Mouse (Mus musculus): ENCODE measurements around the gene Sh3pxd2b. TPM values are rescaled to one million over a fixed set of nuclear protein-coding genes. Genes with fewer than 3 reads are reported as not detected.
A peak's percentile ranks its signal among the peaks of the same experiment; 100 is the strongest.

The Sh3pxd2b gene
- total RNA-seq, 4 experiments from 2014 or later: 9.1 to 12.6 (median 11.9) TPM

DNA sequence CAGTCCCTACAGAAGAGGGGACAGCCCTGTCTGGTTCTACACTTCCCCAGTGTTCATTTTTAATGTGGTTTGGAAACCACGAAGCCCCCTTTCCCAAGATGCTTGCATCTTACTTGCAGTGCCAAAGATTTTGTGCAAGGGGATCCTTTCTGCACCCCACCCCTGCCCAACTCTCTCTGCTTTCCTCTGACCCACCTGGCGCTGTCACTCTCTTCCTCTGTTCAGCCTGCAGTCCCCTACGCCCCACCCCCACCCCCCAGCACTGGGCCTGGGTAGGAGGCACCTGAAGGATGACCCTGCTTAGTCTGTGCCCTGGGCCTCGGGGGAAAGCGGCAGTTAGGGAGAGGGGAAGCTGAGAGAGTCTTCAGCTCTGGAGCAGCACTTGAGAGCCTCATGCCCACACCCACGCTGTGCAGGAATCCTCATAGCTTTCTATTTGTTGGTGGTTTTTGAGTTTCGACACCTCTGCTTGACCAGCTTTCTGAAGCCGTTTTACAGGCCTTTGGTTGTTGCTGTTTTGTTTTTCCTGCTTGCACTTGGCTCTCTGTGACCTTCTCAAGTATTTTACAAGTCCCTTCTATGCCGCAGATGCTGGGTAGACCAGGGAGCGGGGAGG, 77.5 kb downstream of the Sh3pxd2b start:
- no peak for DNase-seq (ENCODE audit: low spot score in 2 of 2)

DNA sequence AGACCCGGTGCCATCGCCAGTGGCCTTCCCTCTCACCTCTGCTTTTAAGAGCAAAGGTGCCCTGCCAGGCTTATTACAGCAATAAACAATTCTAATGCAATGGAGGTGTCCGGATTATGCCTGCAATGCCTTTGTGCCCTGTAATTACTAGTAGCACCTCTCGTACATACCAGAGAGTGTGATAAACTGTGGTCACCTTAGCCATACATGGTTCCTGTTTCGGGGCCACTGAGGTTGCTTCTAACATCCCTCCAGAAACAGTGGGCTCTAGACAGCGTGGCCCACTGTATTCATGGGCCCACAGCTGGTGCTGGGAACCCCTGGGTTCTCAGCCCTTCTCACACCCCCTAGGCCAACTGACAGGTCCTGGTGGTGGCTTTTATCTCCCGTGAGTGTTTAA, 79.9 kb downstream of the Sh3pxd2b start:
- DNase-seq (ENCODE audit: low spot score in 2 of 2): no peak

DNA sequence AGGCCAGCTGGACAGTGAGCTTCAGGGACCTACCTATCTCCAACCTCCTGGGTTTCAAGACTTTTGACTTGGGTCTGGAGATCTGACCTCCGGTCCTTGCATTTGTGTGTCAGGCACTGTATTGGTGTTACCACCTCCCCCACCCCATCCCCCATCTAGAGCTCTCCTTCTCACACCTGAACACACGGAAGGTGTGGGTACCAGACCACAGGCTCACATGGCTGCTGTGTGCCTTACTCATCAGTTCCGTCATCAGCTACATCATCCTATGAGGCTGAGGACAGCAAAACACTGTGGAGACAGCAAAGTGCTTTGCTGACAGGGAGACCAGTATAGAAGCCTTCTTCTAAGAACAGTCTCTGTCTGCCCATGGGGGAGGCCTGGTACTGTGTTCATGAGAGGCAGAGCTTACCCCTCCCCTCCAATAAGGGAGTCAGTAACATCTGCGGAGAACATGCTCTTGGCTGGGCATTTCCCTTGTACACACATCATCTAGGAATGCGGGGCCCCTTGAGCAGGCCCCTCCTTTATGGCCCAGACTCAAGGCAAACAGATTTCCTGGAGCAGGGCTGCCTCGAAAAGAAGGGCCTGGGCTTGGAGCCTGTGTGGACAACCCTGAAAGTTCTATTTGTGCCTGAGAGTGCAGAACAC, 87.9 kb downstream of the Sh3pxd2b start:
- DNase-seq (ENCODE audit: low spot score in 2 of 2): no peak

DNA sequence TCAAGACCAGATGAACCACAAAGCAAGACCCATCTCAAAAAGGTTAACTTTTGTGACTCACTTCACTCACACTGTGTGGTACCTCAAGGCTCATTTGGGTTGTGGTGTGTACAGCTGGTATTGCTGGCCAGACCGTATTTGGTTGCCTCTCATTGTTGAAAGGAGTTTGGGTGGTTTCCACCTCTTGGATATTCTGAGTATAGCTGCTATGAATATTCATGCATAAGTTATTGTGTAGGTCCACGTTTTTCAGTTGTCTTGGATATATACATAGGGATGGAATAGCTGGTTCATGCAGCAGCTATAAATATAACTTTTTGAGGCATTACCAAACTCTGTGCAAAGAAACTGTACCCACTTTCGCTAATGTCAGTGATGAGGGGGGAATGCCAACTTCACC, 95.0 kb downstream of the Sh3pxd2b start:
- no peak for DNase-seq (ENCODE audit: low spot score in 2 of 2)

DNA sequence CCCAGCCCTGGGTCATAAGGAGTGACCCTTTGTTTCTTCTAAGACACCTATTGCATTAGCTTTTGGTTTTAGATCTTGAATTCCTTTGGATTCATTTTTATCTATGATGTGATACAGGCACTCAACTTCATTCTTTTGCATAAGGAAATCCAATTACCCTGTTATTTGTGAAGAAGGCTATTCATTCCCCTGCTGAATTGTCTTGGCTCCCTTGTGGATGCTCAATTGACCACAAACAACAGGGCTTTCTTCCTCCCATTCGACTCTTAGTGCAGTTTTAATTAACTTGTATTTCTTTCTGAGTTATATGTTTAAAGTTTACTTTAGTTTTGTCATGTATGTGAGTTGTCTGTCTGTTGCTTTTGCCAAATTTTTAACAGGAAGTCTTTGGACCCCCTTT, 96.6 kb downstream of the Sh3pxd2b start:
- DNase-seq (ENCODE audit: low spot score in 2 of 2): no peak

DNA sequence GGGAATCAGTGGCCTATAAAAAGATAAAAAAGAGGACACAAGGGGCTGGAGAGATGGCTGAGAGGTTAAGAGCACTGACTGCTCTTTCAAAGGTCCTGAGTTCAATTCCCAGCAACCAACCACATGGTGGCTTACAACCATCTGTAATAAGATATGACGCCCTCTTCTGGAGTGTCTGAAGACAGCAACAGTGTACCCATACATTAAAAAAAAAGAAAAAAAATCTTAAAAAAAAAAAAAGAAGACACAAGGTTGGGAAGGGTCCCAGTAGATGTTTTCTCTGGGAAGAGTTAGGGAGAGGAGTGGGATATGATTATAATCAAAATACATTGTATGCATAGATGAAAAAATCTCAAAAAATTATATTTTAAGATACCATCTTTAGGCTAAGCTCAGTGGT, 97.5 kb downstream of the Sh3pxd2b start:
- DNase-seq (ENCODE audit: low spot score in 2 of 2): no peak

DNA sequence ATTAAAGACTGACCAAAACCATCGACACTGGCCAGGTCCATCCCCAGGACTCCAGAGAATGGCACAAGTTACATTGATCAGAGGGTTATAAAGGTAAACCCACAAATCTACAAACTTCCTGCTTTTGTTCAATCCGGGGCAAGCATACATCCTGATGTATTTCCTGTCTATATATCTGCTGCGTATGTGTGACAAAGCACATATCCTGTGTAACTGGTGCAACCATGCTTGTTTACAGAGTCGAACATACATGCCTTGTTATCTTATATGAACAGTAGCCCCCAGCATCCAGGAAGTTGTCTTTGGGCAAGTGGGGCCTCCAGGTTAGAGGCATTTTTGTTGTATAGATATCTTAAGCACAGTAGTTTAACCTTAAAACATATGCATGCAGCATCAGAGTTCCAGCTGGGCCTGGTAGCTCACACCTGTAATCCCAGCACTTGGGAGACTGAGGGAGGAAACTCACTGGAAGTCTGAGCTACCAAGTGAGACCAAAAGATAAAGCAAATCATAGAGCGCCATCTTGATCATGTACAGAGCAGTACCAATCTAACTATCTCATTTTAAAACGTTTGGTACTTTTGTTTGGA, 98.1 kb downstream of the Sh3pxd2b start:
- no peak for DNase-seq (ENCODE audit: low spot score in 2 of 2)

DNA sequence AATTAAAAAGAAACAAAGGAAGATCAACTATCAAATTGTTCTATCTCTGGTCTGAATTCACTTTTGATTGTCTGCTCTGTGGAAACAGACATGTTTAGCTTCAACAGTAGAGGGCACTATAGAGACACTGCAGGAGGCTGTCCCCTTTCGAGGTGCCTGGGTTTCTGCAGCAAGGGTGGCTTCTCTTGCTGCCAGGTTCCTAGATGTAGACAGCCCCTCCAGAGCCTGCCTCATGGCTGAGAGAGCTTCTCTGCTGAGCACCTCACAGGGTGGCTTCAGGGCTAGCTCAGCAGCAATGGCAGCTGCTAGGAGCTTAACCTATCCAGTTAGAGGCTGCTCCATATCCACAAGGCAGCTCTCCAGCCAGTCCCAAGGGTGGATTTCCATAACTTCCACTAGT, 102.6 kb downstream of the Sh3pxd2b start:
- DNase-seq (ENCODE audit: low spot score in 2 of 2): no peak

DNA sequence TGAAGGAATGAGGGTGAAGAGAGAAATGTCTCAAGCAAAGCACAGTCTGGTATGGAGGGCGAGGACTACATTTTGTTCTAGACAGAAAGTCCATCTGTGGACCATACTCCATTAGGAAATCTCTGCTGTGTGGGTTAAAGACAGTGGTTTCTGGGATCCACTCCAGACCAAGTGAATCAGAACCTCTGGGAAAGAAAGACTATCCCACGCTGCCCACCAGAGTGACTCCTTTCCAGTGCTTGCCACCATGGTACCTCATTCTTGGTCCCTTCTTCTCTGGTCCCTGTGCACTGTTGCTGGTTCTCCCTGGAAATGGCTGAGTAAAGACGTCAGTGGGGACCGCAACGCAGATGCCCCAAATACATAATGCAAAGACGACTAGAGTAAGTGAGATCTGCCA, 103.7 kb downstream of the Sh3pxd2b start:
- no peak for DNase-seq (ENCODE audit: low spot score in 2 of 2)

DNA sequence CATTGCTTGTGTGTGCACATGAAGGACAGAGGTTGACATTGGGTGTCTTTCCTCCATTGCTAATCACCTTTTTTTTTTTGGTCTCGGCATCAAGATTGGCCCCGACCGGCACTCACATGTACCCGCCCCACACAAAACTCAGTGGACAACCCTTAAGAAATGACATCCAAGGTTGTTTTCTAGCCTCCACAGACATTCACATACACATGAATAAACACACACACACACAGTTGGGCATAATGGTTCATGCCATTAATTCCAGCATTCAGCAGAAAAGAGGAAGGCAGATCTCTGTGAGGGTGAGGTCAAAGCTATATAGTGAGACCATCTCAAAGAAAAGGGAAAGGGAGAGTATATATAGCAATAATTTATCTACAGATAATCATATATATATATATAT, 105.1 kb downstream of the Sh3pxd2b start:
- no peak for DNase-seq (ENCODE audit: low spot score in 2 of 2)

DNA sequence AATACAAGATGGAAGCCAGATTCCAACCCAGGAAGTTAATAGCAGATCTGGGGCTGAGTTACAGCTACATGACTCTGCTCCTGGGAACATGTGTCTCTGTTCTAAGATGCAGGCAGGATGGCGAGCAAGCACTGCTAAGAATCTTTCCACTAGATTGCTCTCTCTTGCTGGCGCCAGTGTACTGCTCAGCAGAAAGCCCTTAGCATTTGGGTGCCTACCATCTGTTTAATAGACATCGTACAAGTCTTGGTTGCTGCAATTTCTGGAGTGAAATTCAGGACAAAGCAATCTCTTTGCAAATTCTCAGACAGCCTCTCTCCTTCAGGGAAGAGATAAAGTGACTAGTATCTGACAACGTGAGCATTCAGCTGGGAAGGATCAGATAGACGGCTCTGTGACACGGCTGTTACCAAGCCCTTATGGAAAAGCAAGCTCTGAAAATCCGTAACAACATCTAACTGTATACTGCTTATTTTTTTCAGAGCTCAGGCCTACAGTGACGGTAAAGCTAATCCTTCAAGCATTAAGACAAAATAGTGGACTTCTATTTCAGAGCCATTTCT, 105.8 kb downstream of the Sh3pxd2b start:
- DNase-seq (ENCODE audit: low spot score in 2 of 2): no peak

DNA sequence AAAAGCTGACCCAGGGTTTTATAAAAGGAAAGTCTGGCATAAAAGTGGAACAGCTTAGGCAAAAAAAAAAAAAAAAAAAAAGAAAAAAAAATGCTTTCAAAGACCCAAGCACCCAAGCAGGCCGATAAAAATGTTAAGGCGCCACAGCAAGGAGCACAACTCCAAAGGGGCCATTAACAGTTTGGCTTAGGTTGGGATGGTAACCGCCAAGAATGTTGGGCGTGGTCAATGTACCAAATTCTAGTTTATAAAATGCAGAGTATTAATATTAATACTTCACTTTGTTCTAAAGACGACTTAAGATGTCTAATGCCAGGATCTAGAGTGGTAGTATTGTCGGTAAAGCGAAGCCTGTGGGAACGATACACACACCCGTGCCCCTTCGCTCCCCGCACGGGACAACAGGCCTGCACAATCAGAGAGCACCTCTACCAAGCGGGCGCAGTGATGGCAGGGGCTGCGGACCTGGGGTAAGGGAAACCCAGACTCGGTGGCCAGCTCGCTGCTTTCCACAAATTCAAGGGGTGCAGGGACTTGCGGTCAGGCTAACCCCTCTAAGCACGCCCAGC, 106.7 kb downstream of the Sh3pxd2b start:
- no peak for DNase-seq (ENCODE audit: low spot score in 2 of 2)

DNA sequence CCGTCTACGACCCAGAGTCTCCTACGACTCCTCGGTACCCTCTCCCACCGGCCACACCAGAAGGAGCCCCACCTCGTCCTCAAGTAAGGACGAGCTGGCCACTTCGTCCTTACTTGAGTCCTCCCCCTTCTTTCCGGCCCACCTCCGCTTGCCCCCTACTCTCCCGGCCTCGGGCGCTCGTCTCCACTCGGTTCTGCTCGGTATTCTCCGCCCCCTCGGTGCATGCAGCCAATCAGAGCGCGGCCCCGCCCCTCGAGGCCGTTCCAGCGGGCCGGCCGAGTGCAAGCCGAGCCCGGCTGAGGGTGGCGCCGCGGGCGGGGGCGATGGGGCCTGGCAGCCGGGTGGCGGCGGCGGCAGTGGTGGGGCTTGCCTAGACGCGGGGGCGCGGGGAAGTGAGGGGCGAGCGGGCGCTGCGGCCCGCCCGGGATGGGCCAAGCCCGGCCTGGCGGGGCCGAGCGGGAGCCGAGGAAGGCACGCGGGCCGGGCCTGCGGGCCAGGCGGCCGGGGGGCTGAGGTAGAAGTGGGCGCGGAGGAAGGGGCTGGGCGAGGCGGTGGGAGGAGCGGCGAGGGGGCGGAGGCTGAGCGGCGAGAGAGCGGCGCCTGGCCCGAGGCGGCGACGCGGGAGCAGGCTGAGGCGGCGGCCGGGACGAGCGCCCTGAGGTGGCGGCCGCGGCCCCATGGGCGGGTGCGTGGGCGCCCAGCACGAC, 107.3 kb downstream of the Sh3pxd2b start, which contains the start of gene Ubtd2:
TSS of gene Ubtd2 (plus strand) at position 571 of the 707 bp plus-strand sequence.
- peak; percentile 93 to 94 for DNase-seq (ENCODE audit: low spot score in 2 of 2)

DNA sequence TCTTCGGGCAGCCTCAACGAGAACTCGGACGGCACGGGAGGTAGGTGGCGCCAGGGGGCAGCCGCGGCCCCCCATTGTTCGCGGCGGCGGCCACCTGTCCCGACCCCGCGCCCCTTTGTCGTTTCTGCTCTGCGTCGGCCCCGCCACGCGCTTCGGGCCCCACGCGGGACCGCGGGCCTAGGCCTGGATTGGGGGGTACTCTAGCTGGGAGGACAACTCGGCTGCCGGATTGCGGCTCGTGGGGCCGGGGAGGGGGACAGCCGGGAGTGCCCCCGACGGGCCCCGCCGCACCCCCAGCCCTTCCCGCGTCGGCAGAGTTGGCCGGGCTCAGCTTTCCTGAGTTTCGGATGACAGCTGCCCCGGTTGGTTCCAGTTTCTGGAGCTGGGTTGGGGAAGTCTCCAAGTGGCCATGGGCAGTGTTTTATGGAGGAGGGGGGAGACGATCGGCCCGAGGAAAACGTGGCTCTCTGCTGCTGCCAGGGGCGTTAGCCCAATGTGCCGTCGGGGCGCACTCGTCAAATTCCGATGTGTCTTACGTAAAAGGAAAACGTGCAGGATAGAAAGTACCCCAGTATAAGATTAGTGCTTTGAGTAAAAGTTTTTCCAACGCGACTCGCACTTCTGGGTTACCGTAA, 108.0 kb downstream of the Sh3pxd2b start:
- no peak for DNase-seq (ENCODE audit: low spot score in 2 of 2)

DNA sequence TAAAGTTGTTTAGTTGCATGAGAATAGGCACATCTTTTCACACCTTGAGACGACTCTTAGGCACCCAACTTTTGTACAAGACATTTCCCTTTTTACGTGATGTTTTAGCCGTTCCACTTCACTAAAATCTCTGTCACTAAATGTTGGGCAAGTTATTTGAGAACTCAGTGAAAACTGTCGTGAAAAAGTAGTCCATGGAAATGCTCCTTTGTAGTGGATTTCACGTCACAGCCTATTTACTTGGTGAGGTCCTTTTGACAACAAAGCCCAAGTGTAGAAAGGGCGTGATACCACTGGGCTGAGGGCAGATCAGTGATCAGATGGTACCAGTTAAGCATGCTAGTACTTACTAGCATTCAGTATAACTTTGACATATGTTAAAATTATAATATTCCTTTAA, 108.7 kb downstream of the Sh3pxd2b start:
- DNase-seq (ENCODE audit: low spot score in 2 of 2): no peak

DNA sequence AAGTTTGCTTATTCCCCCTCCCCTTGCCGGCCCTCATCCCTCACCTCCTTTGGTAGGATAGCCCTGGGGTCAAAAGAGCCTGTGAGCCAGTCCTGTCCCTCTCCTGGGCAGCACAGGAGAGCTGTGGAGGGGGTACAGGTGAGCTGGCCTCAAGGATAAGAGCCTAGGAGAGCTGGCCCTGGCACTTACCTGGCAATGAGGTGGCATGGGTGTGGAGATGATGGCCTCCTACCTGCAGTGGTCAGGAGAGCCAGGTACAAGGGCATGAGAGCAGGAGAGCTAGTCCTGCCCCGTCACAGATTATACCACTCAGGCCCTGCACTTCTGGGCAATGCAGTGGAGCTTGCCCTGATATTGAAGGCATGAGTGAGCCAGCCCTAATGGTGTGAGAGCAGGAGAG, 116.7 kb downstream of the Sh3pxd2b start:
- no peak for DNase-seq (ENCODE audit: low spot score in 2 of 2)

DNA sequence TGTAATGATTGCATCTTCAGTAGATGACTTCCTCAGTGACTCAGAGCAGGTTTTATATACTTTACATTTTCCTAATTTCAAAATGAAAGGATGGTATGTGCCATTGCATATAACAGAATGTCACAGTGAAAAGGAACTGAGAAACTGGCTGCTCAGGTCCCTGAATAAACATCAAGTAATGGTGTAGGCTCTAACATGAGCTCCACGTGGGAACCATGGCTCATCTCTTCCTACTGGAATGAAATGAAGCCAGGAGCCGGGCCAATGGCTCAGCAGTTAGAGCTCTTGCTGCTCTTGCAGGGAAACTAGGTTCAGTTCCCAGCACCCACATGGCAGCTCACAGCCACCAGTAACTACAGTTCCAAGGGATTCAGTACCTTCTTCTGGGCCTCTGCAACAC, 124.3 kb downstream of the Sh3pxd2b start:
- DNase-seq (ENCODE audit: low spot score in 2 of 2): no peak

DNA sequence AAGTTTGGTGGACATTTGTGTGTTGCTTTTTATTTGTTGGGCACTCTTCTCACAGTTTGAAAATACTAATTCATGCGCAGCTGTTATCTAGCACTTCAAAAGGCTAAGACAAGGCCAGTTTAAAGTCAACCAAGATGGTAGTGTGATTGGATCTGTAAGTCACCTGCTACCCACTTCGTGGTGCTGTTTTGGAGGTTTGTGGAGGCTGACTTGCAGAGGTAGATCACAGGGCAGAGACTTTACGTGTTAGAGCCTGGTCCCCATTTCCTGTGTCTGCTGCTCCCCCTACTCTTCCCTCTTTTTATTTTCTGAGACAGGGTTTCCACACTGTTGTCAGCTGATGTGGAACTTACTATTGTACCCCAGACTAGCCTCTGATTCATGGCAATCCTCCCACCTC, 127.1 kb downstream of the Sh3pxd2b start:
- DNase-seq (ENCODE audit: low spot score in 2 of 2): no peak

DNA sequence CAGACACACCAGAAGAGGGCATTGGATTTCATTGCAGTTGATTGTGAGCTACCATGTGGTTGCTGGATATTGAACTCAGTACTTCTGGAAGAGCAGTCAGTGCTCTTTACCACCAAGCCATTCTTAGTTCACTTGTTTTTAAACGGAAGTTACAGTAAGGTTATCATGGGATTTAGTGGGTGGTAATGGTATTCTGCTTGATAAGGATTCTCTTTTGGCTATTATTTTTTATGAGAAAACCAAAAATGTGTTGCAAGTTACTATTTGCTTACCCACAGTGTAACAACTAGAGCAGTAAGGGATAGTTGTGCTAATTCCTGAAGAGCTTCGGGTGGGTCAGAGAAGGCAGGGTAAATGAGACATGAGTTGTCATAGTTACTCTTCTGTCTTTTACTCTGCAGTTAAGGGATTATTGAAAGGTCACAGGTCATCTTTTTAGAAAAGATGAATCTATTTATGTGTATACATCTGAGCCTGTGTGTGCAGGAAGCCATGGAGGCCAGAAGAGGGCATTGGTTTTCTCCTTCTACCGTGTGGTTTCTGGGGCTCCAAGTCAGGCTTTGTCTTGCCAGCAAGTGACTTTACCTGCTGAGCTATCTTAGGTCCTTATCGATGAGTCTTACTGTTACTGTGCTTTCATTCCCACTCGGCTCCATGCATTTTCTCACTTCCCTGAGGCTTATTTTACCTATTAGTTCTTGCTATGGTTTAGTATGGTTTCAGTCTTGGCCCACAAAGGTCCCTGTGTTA, 128.0 kb downstream of the Sh3pxd2b start:
- no peak for DNase-seq (ENCODE audit: low spot score in 2 of 2)

All from left cerebral cortex, adult 8-10 months (tissue).